Mouse (Mus musculus) layer of hippocampus, adult 9-10 months (tissue): ENCODE measurements around the gene Trmt1.

Experiments
- DNase-seq: peaks from one replicate; pipeline ENCODE4 v3.0.0; 2022; ENCODE audit warnings: low spot score

Gene Trmt1

GRCm38 (mm10) chr8:84693332-84693731 is 7.2 kb downstream of the Trmt1 start:
- DNase-seq, result no peak

- DNase-seq, result no peak
Observed at GRCm38 (mm10) chr8:84695140-84695539, 9.0 kb downstream of the Trmt1 start.

GRCm38 (mm10) chr8:84697166-84698130 is 11.3 kb downstream of the Trmt1 start:
- no peak for DNase-seq

- no peak for DNase-seq
Observed at GRCm38 (mm10) chr8:84698288-84698687, 12.2 kb downstream of the Trmt1 start.

GRCm38 (mm10) chr8:84698929-84699401 is 12.9 kb downstream of the Trmt1 start:
- no peak for DNase-seq

GRCm38 (mm10) chr8:84699861-84700322 is 13.8 kb downstream of the Trmt1 start:
- DNase-seq, result no peak

GRCm38 (mm10) chr8:84700526-84700925 is 14.4 kb downstream of the Trmt1 start:
- no peak for DNase-seq

- DNase-seq, result no peak
Observed at GRCm38 (mm10) chr8:84700941-84701911, 15.1 kb downstream of the Trmt1 start, which contains the start of gene Lyl1. TSS of gene Lyl1 (plus strand) at chr8:84701457.

GRCm38 (mm10) chr8:84702561-84702960 is 16.5 kb downstream of the Trmt1 start:
- DNase-seq, result no peak

- DNase-seq, result no peak
Observed at GRCm38 (mm10) chr8:84702963-84703465, 16.9 kb downstream of the Trmt1 start.

- DNase-seq, result no peak
Observed at GRCm38 (mm10) chr8:84703466-84704249, 17.6 kb downstream of the Trmt1 start.

GRCm38 (mm10) chr8:84704356-84704755 is 18.2 kb downstream of the Trmt1 start:
- no peak for DNase-seq

GRCm38 (mm10) chr8:84704867-84705831 is 19.0 kb downstream of the Trmt1 start:
- no peak for DNase-seq

- no peak for DNase-seq
Observed at GRCm38 (mm10) chr8:84705960-84706359, 19.9 kb downstream of the Trmt1 start.

- DNase-seq, result no peak
Observed at GRCm38 (mm10) chr8:84706610-84707266, 20.6 kb downstream of the Trmt1 start.

- DNase-seq, result no peak
Observed at GRCm38 (mm10) chr8:84707267-84707883, 21.3 kb downstream of the Trmt1 start.

- no peak for DNase-seq
Observed at GRCm38 (mm10) chr8:84708071-84708541, 22.0 kb downstream of the Trmt1 start.

- DNase-seq, result no peak
Observed at GRCm38 (mm10) chr8:84708774-84709475, 22.8 kb downstream of the Trmt1 start.
